Mouse (Mus musculus) brain, embryonic 14.5 days (tissue): ENCODE measurements at regions not wholly inside any gene's neighbourhood (a gene's known extent, or its start where the extent isn't known, plus 50 kb on each side); places are given as distances from the start of the nearest gene placed in this dataset.

ENCODE experiments used
- DNase-seq: peaks from one replicate; pipeline ENCODE4 v3.0.0-alpha.2; 2011; ENCODE audit warnings: low read depth
- CTCF ChIP-seq: fragments of 200-500 bp; IDR thresholded peaks from 2 replicates; pipeline ENCODE4 v1.5.1; 2012; ENCODE audit warnings: inconsistent platforms, mild to moderate bottlenecking, moderate library complexity, borderline replicate concordance; ENCODE audit not compliant: insufficient read depth, insufficient read length; ENCODE audit errors: extremely low read depth
- POLR2A ChIP-seq: fragments of 200-500 bp; IDR thresholded peaks from 2 replicates; pipeline ENCODE4 v1.6.1; 2012; ENCODE audit warnings: mild to moderate bottlenecking, inconsistent platforms, borderline replicate concordance; ENCODE audit not compliant: poor library complexity, insufficient read depth, insufficient read length, severe bottlenecking; ENCODE audit errors: extremely low read depth

DNA sequence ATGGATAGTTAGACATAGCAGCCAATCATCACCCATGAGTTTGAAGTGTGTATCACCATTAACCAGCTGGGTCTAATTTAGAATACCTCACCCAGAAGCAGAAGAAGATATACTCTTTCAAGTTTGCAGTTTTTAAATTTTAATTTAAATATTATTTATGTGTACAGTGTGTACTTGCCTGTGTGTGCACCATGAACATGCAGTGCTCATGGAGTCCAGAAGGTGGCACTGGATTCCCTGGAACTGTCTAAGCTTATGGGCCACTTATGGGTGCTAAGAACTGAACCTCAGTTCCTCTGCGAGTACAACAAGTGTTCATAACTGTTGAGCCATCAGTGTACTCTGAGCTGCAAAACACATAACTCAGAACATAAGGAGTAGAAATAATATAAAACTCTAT lies 675.6 kb downstream of the Adcyap1 start:
- TF ChIP-seq POLR2A (no peak), CTCF (no peak)
- no peak for DNase-seq

DNA sequence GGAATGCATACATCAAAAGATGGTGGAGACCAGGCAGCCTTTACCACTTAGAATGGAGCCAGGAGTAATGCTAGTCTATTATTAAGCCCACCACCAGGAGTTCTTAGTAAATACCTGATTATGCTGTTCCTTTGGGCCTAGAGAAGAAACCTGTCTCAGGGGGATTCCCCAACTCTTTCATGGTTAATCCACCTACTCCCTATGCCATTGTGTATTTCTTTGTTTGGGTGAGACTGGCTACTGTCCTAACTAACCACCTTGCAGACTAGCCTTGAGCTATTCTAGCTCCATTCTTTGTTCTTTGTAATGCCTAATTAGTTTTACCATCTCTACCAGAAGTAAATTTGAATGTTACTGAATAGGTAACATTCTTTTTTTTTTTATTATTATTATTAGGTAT lies 706.8 kb downstream of the Adcyap1 start:
- DNase-seq = no peak
- no peak for TF ChIP-seq CTCF
- TF ChIP-seq POLR2A = no peak

DNA sequence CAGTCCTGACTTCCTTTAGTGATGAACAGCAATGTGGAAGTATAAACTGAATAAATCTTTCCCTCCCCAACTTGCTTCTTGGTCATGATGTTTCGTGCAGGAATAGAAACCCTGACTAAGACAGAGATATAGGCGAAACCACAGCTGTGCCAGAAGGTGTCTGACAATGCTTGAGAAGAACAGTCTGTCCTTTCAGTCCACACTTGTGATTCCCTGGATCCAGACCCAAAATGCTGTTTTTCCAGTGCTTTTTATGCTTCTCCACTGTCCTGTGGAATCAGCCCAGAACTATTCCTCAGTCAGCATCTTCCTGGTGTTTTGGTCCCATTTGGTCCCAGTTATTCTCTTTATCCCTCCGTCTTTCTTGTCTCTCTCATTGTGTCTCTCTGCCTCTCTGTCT lies 723.6 kb downstream of the Adcyap1 start:
- DNase-seq = no peak
- TF ChIP-seq CTCF (no peak), POLR2A (no peak)

DNA sequence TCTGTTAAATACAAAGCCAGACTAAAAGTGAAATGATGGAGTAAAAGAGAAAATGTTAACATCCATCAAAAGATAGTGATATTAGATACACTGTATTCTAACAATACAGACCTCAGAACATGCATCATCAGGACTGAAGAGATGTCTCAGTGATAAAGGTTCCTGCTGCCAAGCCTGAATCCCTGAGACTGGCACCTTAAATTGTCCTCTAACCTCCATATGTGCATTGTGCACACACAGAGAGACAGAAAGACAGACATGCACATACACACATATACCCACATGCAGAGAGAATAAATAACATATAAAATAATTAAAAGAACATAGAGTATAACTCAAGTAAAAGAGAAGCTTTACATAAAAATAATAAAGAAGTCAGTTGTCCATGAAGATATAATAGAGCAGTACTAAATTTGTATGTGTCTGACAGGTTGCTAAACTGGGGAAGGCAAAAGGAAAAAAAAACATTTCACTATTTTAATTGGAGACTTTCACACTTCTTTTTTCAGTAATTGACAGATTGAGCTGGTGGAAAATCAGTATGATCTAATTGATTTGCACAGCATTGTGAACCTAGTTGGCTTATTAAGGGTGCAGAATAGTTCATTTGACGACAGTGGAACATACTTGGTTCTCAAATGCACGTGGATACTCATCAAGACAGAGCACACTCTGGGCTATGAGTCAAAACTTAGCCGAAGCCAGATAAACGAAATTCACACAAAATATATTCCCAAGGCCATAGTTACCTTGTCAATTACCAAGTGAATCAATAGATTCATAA lies 725.6 kb downstream of the Adcyap1 start:
- TF ChIP-seq POLR2A (no peak), CTCF (no peak)
- peak; percentile 66 for DNase-seq
